Mouse (Mus musculus) stomach, embryonic 16.5 days (tissue): ENCODE measurements at regions not wholly inside any gene's neighbourhood (a gene's known extent, or its start where the extent isn't known, plus 50 kb on each side); places are given as distances from the start of the nearest gene placed in this dataset.

Source experiments
- ATAC-seq: fragments of 200-750 bp; cut with Nextera tagmentation; 2 replicates; pipeline ENCODE4 v1.8.0; 2017; ENCODE audit warnings: moderate number of reproducible peaks, moderate TSS enrichment; ENCODE audit not compliant: insufficient read depth, low FRiP score
- H3K27ac ChIP-seq: fragments of 300-500 bp; sonication (generic); 2 replicates; pipeline ENCODE4 v1.5.1; 2014; ENCODE audit warnings: low read length
- H3K27me3 ChIP-seq: fragments of 300-500 bp; sonication (generic); 2 replicates; pipeline ENCODE4 v1.6.1; 2014; ENCODE audit warnings: low read length, control low read depth, mixed read lengths; ENCODE audit not compliant: control insufficient read depth, insufficient read depth
- H3K36me3 ChIP-seq: fragments of 300-500 bp; sonication (generic); 2 replicates; pipeline ENCODE4 v1.6.1; 2014; ENCODE audit warnings: low read length; ENCODE audit not compliant: control insufficient read depth, insufficient read depth
- H3K4me1 ChIP-seq: fragments of 300-500 bp; sonication (generic); 2 replicates; pipeline ENCODE4 v1.6.1; 2014; ENCODE audit warnings: low read length, control low read depth, mixed read lengths; ENCODE audit not compliant: control insufficient read depth, insufficient read depth
- H3K4me2 ChIP-seq: fragments of 300-500 bp; sonication (generic); 2 replicates; pipeline ENCODE4 v1.6.1; 2014; ENCODE audit warnings: low read depth, low read length, mixed read lengths
- H3K4me3 ChIP-seq: fragments of 300-500 bp; sonication (generic); replicated peaks from 2 replicates; pipeline ENCODE4 v1.5.1; 2014; ENCODE audit warnings: mild to moderate bottlenecking, low read length
- H3K9ac ChIP-seq: fragments of 300-500 bp; sonication (generic); 2 replicates; pipeline ENCODE4 v1.6.1; 2014; ENCODE audit warnings: low read length
- H3K9me3 ChIP-seq: fragments of 300-500 bp; sonication (generic); replicated peaks from 2 replicates; pipeline ENCODE4 v1.6.1; 2016; ENCODE audit warnings: low read length, control low read depth; ENCODE audit not compliant: control insufficient read depth
- WGBS: fragments of 180-500 bp; shearing (Covaris S2); extraction: QIAGEN DNeasy Blood & Tissue Kit; methylation state at CpG from one replicate; pipeline ENCODE4 v1.1.7; 2014; 5-methylcytosine and 5-hydroxymethylcytosine counted together

DNA sequence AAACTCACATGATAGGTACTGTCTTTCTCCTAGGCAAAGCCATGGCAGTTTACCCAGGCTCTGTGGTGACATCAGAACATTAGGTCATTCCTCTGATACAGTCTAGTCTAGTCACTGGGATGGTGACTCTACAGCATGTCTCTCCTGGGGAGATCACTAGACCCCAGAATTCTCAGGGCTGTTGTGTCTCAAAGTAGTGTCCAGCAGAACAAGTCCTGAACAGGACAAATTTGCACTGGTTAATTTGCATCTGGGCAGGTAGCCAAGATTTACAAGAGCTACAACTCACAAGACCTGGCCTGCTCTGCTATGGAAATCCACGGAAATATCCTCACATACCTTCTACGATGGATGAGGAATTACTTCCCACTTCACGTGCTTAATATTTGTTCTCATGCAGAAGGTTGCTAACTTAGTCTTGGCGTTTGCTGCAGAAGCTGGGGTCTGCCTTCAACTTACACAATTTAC is 88.2 kb upstream of the Cerkl start:
- no peaks in the 10 kb centered on the region for H3K9me3 ChIP-seq
- H3K4me3 ChIP-seq, result no peak overlapping the region
- peak; percentile 34; the same call in 1 of the 2 replicates for ATAC-seq
- peaks cover 23% of the 10 kb centered on the region for H3K4me1 ChIP-seq
- H3K36me3 ChIP-seq, result no peaks in the 10 kb centered on the region
- WGBS, result 31% methylated on average over 4 of the region's 4 CpGs
- H3K9ac ChIP-seq, result no peak overlapping the region
- no peaks in the 10 kb centered on the region for H3K27me3 ChIP-seq
- H3K27ac ChIP-seq, result peak overlapping the region; percentile 62; the same call in 1 of the 2 replicates
- H3K4me2 ChIP-seq, result no peak overlapping the region

- no peaks in the 10 kb centered on the region for H3K9me3 ChIP-seq
- WGBS, result 83% methylated on average over 4 of the region's 4 CpGs
- ATAC-seq, result no peak
Measured at GRCm38 (mm10) chr2:79546206-79546605, 88.9 kb upstream of the Itprid2 start.

DNA sequence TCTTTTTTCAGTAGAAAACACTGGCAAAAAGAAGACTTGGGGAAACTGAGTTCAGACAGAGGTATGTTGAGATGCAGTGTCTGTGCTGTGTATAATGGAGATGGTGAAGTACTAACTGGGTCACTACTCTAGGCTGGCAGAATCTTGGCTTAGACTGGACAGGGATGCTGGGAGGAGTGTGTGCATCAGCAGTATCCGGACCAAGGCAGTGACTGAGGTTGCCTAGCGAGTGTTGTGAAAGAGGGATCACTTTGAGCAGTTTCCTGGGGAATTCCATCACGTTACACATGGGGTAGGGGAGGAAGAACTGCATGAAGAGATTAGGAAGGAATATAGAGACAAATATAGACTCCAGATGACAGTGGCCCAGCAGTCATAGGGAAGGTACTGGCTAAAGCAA is 87.9 kb upstream of the Itprid2 start:
- WGBS, result 48% methylated on average over 3 of the region's 3 CpGs
- H3K36me3 ChIP-seq, result no peaks in the 10 kb centered on the region
- no peak overlapping the region for H3K9ac ChIP-seq
- peaks cover 26% of the 10 kb centered on the region for H3K4me1 ChIP-seq
- H3K4me3 ChIP-seq, result no peak overlapping the region
- no peaks in the 10 kb centered on the region for H3K27me3 ChIP-seq
- no peak for ATAC-seq
- H3K27ac ChIP-seq, result 0 out of 2 replicates have a peak overlapping the region, but pooled peaks have one; percentile 46
- no peaks in the 10 kb centered on the region for H3K9me3 ChIP-seq
- H3K4me2 ChIP-seq, result no peak overlapping the region

More at GRCm38 (mm10) chr2:79546206-79546605, 88.9 kb upstream of the Itprid2 start:
- Histone ChIP-seq H3K9ac (no peak overlapping the region), H3K4me3 (no peak overlapping the region), H3K36me3 (no peaks in the 10 kb centered on the region), H3K4me2 (no peak overlapping the region), H3K27ac (no peak overlapping the region), H3K4me1 (peaks cover 26% of the 10 kb centered on the region), H3K27me3 (no peaks in the 10 kb centered on the region)

DNA sequence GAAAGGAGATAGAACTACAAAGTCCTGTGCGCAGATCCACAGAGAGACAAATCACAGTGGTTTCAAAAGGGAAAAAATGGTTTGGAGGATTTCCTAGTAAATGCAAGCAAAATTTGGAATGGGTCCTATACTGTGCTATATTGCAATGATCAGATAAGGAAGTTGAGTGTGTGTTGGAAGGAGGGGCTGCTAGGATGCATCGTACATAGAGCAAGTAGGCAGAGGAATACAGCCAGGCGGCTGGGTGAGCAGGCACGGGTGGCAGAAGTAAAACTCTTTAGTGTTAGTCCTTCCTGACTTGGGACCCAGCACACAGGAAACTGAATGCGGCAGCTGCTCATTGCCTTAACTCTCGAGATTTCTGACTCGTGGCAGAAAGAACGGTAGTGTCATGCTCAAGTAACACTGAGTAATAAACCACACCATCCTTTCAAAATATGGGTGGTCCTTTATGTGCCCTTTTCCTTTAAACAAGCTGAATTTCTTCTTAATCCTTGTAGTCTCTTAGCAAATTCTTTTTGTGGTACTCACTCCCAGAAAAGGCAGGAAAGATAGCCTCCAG is 87.0 kb upstream of the Itprid2 start:
- no peak overlapping the region for H3K9ac ChIP-seq
- peaks cover 24% of the 10 kb centered on the region for H3K4me1 ChIP-seq
- ATAC-seq, result no peak
- WGBS, result 37% methylated on average over 8 of the region's 8 CpGs
- H3K27ac ChIP-seq, result peak overlapping the region; percentile 46
- no peaks in the 10 kb centered on the region for H3K36me3 ChIP-seq
- no peaks in the 10 kb centered on the region for H3K27me3 ChIP-seq
- H3K4me3 ChIP-seq, result no peak overlapping the region
- no peaks in the 10 kb centered on the region for H3K9me3 ChIP-seq
- H3K4me2 ChIP-seq, result no peak overlapping the region

DNA sequence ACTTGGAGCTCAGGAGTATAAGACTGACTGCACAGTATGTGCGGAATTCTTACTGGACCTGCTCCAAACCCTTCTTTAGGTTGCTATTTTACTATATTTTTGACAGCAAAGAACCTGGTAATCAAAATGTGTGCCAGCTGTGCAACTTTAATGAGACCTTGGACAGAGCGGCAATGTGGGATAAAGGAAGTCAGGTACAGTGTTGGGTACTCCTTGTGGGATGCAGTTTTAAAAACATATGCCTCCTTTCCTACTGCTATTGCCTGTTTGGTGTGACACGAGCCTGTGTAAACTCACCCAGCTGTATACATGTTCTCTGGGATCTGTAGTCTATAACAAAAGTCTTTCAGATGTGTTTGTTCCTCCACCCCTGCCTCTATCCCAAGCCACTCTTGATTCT is 85.4 kb upstream of the Itprid2 start:
- no peak overlapping the region for H3K4me2 ChIP-seq
- H3K27ac ChIP-seq, result no peak overlapping the region
- H3K36me3 ChIP-seq, result no peaks in the 10 kb centered on the region
- WGBS, result 65% methylated on average over 3 of the region's 3 CpGs
- H3K4me3 ChIP-seq, result no peak overlapping the region
- no peak overlapping the region for H3K9ac ChIP-seq
- ATAC-seq, result no peak
- H3K27me3 ChIP-seq, result no peaks in the 10 kb centered on the region
- no peaks in the 10 kb centered on the region for H3K9me3 ChIP-seq
- peaks cover 17% of the 10 kb centered on the region for H3K4me1 ChIP-seq

GRCm38 (mm10) chr2:79550432-79550831 is 84.7 kb upstream of the Itprid2 start:
- Histone ChIP-seq H3K9me3 (no peaks in the 10 kb centered on the region), H3K4me2 (no peak overlapping the region), H3K36me3 (no peaks in the 10 kb centered on the region), H3K9ac (no peak overlapping the region), H3K4me1 (peaks cover 14% of the 10 kb centered on the region), H3K27me3 (no peaks in the 10 kb centered on the region), H3K27ac (no peak overlapping the region), H3K4me3 (no peak overlapping the region)
- no peak for ATAC-seq
- WGBS, result 76% methylated on average over 3 of the region's 3 CpGs

DNA sequence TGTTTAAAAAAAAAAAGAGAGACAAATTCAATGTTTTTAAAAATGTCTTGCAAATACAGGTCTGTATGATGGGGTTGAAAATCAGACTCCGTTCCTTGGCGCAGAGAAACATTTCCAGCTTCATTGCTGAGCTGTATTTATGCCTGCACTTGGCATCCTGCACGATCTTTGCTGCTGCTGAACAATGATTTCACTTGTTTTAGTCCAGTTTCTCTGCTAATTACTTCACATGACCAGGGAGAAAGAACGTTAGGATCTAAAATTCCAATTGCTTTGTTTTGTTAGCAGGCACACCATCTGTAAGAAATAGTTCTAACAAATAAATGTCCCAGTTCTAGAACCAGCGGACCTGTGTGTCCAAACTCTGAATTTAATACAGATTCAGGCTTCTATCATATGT is 82.7 kb upstream of the Itprid2 start:
- no peak overlapping the region for H3K9ac ChIP-seq
- WGBS, result 75% methylated on average over 5 of the region's 5 CpGs
- peaks cover 11% of the 10 kb centered on the region for H3K4me1 ChIP-seq
- no peaks in the 10 kb centered on the region for H3K9me3 ChIP-seq
- no peaks in the 10 kb centered on the region for H3K36me3 ChIP-seq
- no peak overlapping the region for H3K4me2 ChIP-seq
- no peaks in the 10 kb centered on the region for H3K27me3 ChIP-seq
- no peak overlapping the region for H3K27ac ChIP-seq
- no peak overlapping the region for H3K4me3 ChIP-seq
- ATAC-seq, result no peak

GRCm38 (mm10) chr2:79555395-79555794 is 79.8 kb upstream of the Itprid2 start:
- no peaks in the 10 kb centered on the region for H3K9me3 ChIP-seq
- WGBS, result 48% methylated on average over 2 of the region's 2 CpGs
- peak; percentile 17; the same call in 1 of the 2 replicates for ATAC-seq

GRCm38 (mm10) chr2:79557361-79557760 is 77.8 kb upstream of the Itprid2 start:
- Histone ChIP-seq H3K27ac (no peak overlapping the region), H3K4me3 (no peak overlapping the region), H3K36me3 (no peaks in the 10 kb centered on the region), H3K27me3 (no peaks in the 10 kb centered on the region), H3K4me2 (no peak overlapping the region), H3K9me3 (no peaks in the 10 kb centered on the region), H3K9ac (no peak overlapping the region), H3K4me1 (peaks cover 5% of the 10 kb centered on the region; the same call in 1 of the 2 replicates)
- ATAC-seq, result no peak
- 88% methylated on average over 3 of the region's 3 CpGs for WGBS

More at GRCm38 (mm10) chr2:79555395-79555794, 79.8 kb upstream of the Itprid2 start:
- no peak overlapping the region for H3K9ac ChIP-seq
- H3K36me3 ChIP-seq, result no peaks in the 10 kb centered on the region
- no peak overlapping the region for H3K27ac ChIP-seq
- H3K4me2 ChIP-seq, result no peak overlapping the region
- H3K4me3 ChIP-seq, result no peak overlapping the region
- H3K27me3 ChIP-seq, result no peaks in the 10 kb centered on the region
- peaks cover 7% of the 10 kb centered on the region; the same call in 1 of the 2 replicates for H3K4me1 ChIP-seq
